Mouse (Mus musculus) ZHBTc4 (cell line): ENCODE results near the gene Serpinb9d.
"Not testable (repeated sequence)": the region's sequence is repeated elsewhere in the genome, so short reads cannot be mapped to it uniquely, and the experiment has no call there.

Source experiments
- DNase-seq: peaks from one replicate; pipeline ENCODE4 v3.0.0-alpha.2; 2011; ENCODE audit warnings: low read depth, low spot score

Serpinb9d gene

DNA sequence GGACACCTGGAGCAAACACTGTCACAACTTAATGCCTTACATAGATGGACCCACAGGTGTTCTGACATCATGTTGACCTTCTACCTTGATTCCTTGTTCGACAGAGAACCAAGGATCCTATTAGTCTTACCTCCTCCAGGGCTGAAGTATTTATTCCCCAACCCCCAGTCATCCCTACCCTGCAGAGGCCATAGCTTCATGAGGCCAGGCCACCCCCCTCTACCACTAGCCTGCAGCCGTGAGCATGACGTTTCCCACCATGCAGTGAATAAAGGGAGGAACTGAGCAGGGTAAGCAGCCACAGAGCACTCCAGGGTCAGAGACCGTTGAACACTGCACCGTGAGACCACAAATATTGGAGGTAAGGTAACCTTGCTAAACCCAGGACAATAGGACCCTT lies at the start of gene Serpinb9d:
Gene Serpinb9d (plus strand): TSS at position 301 of the 400 bp plus-strand sequence.
- no peak for DNase-seq

DNA sequence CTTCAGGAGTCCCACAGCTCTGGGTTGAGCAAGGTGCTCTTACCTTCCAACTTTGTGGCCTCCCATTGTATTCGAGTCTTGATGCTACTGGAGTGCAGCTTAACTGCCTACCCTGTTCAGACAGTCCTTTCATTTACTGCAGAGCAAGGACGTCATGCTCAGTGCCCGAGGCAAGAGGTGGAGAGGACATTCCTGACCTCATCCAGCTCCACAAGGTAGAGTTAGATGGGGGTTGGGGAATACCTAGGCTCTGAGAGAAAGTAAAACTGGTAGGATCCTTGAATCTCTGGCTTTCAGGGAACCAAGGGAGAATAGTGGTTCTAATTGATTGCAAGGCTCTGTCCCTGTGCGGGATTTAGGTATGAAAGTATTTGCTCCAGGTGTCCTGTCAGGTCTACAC lies 33.1 kb upstream of the Serpinb9d start, which contains the start of gene Serpinb9c:
Gene Serpinb9c (minus strand): TSS at position 101 of the 400 bp plus-strand sequence.
- DNase-seq: no peak

DNA sequence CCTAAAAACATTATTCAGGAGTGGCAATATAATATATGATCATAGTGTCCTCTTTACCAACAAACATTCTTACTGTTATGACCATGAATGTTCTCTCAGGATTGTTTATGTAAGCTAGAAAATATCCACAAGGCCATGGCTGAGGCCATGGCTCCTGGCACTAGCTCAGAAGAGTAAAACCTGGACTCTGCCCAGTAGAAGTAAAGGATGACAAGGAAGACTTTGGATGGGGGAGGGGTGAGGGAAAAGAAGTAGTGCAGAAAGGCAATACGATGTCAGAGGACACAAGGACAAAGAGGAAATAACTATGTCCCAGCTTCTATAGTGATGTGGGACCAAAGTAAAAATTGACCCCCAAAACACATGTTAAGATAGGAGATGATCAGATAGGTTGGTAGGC lies 2.3 kb upstream of the Serpinb9d start:
- not testable (repeated sequence) for DNase-seq

DNA sequence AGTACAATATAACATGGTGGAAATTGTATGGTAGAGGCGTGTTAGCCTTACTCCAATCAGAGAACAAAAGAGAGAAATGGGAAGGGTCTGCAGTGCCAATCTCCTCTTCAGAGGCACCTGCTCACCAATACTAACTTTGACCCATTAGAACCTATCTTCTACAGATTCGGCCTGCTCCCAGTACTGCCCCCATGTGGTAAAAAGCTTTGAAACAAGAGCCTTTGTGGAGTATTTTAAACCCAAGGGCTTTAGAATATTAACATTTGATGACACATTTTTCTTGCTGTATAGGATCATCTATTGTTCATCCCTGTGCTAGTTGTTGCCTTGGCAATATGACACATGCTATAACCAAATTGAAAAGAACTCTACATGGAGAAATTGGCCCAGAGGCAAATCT lies 7.0 kb downstream of the Serpinb9d start:
- peak; percentile 44 for DNase-seq

DNA sequence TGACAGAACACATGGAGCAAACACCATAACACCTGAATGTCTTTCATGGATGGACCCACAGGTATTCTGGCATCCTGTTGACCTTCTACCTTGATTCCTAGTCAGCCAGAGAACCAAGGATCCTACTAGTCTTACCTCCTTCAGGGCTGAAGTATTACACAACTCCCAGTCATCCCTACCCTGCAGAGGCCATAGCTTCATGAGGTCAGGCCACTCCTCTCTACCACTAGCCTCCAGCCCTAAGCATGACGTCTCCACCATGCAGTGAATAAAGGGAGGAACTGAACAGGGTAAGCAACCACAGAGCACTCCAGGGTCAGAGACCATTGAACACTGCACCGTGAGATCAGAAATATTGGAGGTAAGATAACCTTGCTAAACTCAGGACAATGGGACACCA lies 56.6 kb downstream of the Serpinb9d start, which contains the start of gene Serpinb9e:
Gene Serpinb9e (plus strand): TSS at position 301 of the 400 bp plus-strand sequence.
- DNase-seq: not testable (repeated sequence)
